Mouse (Mus musculus) left cerebral cortex, postnatal 10 days (tissue): ENCODE measurements around the gene Vps53. TPM values are rescaled to one million over a fixed set of nuclear protein-coding genes. Genes with fewer than 3 reads are reported as not detected.

ENCODE experiments used
- DNase-seq, 2 experiments: peaks; one replicate each; pipeline ENCODE4 v3.0.0; 2021 to 2022; ENCODE audit warnings: low spot score in 2 of 2, mixed read lengths in 1 of 2; ENCODE audit errors: extremely low spot score in 1 of 2
- intact Hi-C: fragments of 180-260 bp; cut with DNase I; formaldehyde crosslinking; loops from one replicate; pipeline ENCODE4 v1.15.1; 2025
- total RNA-seq, 2 experiments: library from RNA; stranded (reverse); gene quantifications; 2 replicates each; pipeline ENCODE4 v1.2.3; 2021

The Vps53 gene
- total RNA-seq, 2 experiments from 2014 or later: 74.5 to 82.5 TPM

GRCm38 (mm10) chr11:75999440-76000155, 179.8 kb downstream of the Vps53 start, which contains the start of gene 1700016K19Rik:
Gene 1700016K19Rik, plus strand, starts transcription at chr11:75999912.
- DNase-seq: peak; percentile 80 to 89
- intact Hi-C loops: no loop called here

Other genes starting within 250 kb of the Vps53 start
- gene Rph3al, start 241.2 kb downstream of the Vps53 start, total RNA-seq: 1 to 10 TPM; 3.1 to 3.8 TPM
- 1 to 10 TPM; 4.5 to 6.2 TPM for gene 1700016K19Rik, start 179.7 kb downstream of the Vps53 start, total RNA-seq
- gene Rflnb, start 151.9 kb downstream of the Vps53 start, total RNA-seq: 10 to 100 TPM; 27.3 to 29.6 TPM
- 10 to 100 TPM; 15.4 to 17.0 TPM for gene Fam57a, start within 50 bp of the Vps53 start, total RNA-seq
- under 1 TPM; 0.64 to 0.67 TPM for gene Dbil5, start 38.0 kb upstream of the Vps53 start, total RNA-seq
- gene Gemin4, start 38.0 kb upstream of the Vps53 start, total RNA-seq: 10 to 100 TPM in 1 of 2 experiments, 1 to 10 TPM in 1; 6.9 to 10.4 TPM
- 10 to 100 TPM; 17.4 to 17.6 TPM for gene Mrm3, start 64.1 kb upstream of the Vps53 start, total RNA-seq
- gene Glod4, start 64.1 kb upstream of the Vps53 start, total RNA-seq: 10 to 100 TPM; 47.9 to 53.8 TPM
- 10 to 100 TPM in 1 of 2 experiments, 1 to 10 TPM in 1; 8.5 to 13.2 TPM for gene Nxn, start 219.5 kb upstream of the Vps53 start, total RNA-seq
- gene Timm22, start 227.3 kb upstream of the Vps53 start, total RNA-seq: 10 to 100 TPM; 42.6 to 44.1 TPM